Mouse (Mus musculus) kidney, adult 2 months (tissue): ENCODE data around the gene Prkaa2.

Source experiments
- CTCF ChIP-seq: fragments of 200-500 bp; conservative IDR thresholded peaks from 2 replicates; pipeline ENCODE4 v1.5.1; 2011; ENCODE audit warnings: low read depth, mild to moderate bottlenecking, control low read depth, low read length, moderate library complexity, mixed read lengths; ENCODE audit not compliant: insufficient read depth, insufficient read length
- POLR2A ChIP-seq: fragments of 200-500 bp; IDR thresholded peaks from one replicate; pipeline ENCODE4 v1.6.1; 2011; ENCODE audit warnings: low read depth, low read length, control low read depth

DNA sequence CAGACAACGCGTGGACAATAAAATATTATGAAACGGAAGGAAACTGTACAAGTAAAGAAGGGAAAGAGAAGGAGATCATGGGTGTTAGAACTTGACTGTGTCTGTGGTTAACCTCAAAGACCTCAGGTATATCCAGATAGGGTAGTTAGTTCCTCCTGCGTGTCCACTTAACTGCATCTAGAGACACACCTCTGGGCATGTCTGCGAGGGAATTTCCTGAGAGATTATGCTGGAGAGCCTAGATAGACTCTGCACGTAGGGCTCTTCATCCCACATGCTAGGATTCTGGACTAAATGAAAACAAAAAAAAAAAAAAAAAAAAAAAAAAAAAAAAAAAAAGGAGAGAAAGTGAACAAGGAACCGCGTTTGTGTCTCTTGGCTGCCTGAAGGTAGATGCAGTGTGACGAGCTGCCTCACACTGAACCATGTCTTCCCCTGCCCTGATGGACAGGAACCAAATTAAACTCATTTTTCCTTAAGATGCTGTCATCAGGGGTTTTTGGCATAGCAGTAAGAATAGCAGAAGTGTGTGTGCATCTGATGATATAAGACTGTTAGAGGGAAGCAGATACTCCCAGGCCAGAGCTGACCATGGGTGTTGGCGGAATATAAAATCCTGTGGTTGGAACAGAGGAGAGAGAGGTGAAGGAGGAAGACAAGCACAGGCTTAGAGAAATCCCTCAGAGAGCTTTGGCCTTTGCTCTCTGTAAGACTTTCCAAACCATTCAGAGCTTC, 116.4 kb downstream of the Prkaa2 start:
- no peak for TF ChIP-seq CTCF
- TF ChIP-seq POLR2A, result no peak
